Mouse (Mus musculus) induced T-regulatory cell, adult 2 months (primary cell): Measurements from ENCODE around the gene Ndufb7.
"Not testable (repeated sequence)": the region's sequence is repeated elsewhere in the genome, so short reads cannot be mapped to it uniquely, and the experiment has no call there.

Experiments
- DNase-seq: peaks from one replicate; pipeline ENCODE4 v3.0.0-alpha.2; 2012; ENCODE audit warnings: low read depth

The Ndufb7 gene

GRCm38 (mm10) chr8:83576516-83576895, 10.0 kb downstream of the Ndufb7 start:
- no peak for DNase-seq

GRCm38 (mm10) chr8:83576921-83577320, 10.4 kb downstream of the Ndufb7 start:
- DNase-seq: no peak

GRCm38 (mm10) chr8:83577384-83577791, 10.9 kb downstream of the Ndufb7 start:
- DNase-seq: no peak

- no peak for DNase-seq
Measured at GRCm38 (mm10) chr8:83578131-83579055, 11.9 kb downstream of the Ndufb7 start.

GRCm38 (mm10) chr8:83579676-83580075, 13.2 kb downstream of the Ndufb7 start:
- no peak for DNase-seq

GRCm38 (mm10) chr8:83580826-83581225, 14.4 kb downstream of the Ndufb7 start:
- DNase-seq: no peak

GRCm38 (mm10) chr8:83582226-83582625, 15.8 kb downstream of the Ndufb7 start:
- DNase-seq: no peak

GRCm38 (mm10) chr8:83583236-83583635, 16.8 kb downstream of the Ndufb7 start:
- no peak for DNase-seq

- no peak for DNase-seq
Measured at GRCm38 (mm10) chr8:83584771-83585170, 18.3 kb downstream of the Ndufb7 start.

GRCm38 (mm10) chr8:83585333-83585732, 18.9 kb downstream of the Ndufb7 start:
- no peak for DNase-seq

GRCm38 (mm10) chr8:83587644-83588043, 21.2 kb downstream of the Ndufb7 start:
- no peak for DNase-seq

- DNase-seq: no peak
Measured at GRCm38 (mm10) chr8:83588886-83589285, 22.4 kb downstream of the Ndufb7 start.

- peak; percentile 60 for DNase-seq
Measured at GRCm38 (mm10) chr8:83590488-83591023, 24.1 kb downstream of the Ndufb7 start.

- no peak for DNase-seq
Measured at GRCm38 (mm10) chr8:83592682-83593081, 26.2 kb downstream of the Ndufb7 start.

GRCm38 (mm10) chr8:83593325-83594166, 27.1 kb downstream of the Ndufb7 start:
- peak; percentile 62 for DNase-seq

GRCm38 (mm10) chr8:83594167-83595049, 27.9 kb downstream of the Ndufb7 start:
- peak; percentile 99 for DNase-seq

GRCm38 (mm10) chr8:83595050-83595345, 28.5 kb downstream of the Ndufb7 start:
- DNase-seq: not testable (repeated sequence)

GRCm38 (mm10) chr8:83596369-83596768, 29.9 kb downstream of the Ndufb7 start:
- DNase-seq: peak; percentile 69

- no peak for DNase-seq
Measured at GRCm38 (mm10) chr8:83598146-83598545, 31.7 kb downstream of the Ndufb7 start.

- DNase-seq: no peak
Measured at GRCm38 (mm10) chr8:83599814-83600213, 33.3 kb downstream of the Ndufb7 start.

GRCm38 (mm10) chr8:83602650-83603029, 36.2 kb downstream of the Ndufb7 start:
- peak; percentile 35 for DNase-seq
